9 mouse cellular contexts compared by ENCODE assay signal in genomic region chr14:40931115-40931829, GRCm38 (mm10). TPM values are rescaled to one million over a fixed set of nuclear protein-coding genes. Genes with fewer than 3 reads are reported as not detected.
DNase-seq lines count a peak whose midpoint lies in the region; ATAC-seq and TF ChIP-seq lines count a peak whose summit lies in the region.
"Had no signal": no experiment of that assay in that cellular context is flagged by ENCODE, and none has a peak within 500 bp of the region (broad histone marks: within the 10 kb centered on the region; RNA-seq: fewer than 3 reads in every experiment).

No protein-coding gene starts in this region.

- H3K27ac ChIP-seq in heart, embryonic 15.5 days, result peak overlapping the region; percentile 17
- H3K27ac ChIP-seq in bone marrow macrophage, adult 2 months (ENCODE audit: insufficient read depth, low read depth, low read length), result peak overlapping the region; percentile 70
- peak overlapping the region; percentile 80 for H3K27ac ChIP-seq in liver, embryonic 16.5 days (ENCODE audit: low read length)

- no peak for ATAC-seq in heart, embryonic 15.5 days (replicated peaks; ENCODE audit: insufficient number of reproducible peaks, insufficient read depth, low FRiP score, low read depth)
- peak; percentile 68 for ATAC-seq in liver, embryonic 16.5 days (ENCODE audit: low read depth)

- DNase-seq in heart, postnatal 36 days, result no peak
- peak; percentile 72 for DNase-seq in kidney, adult 18-20 months
- no peak for DNase-seq in ovary, postnatal 36 days (ENCODE audit: low spot score)
- no peak for DNase-seq in gastrocnemius, adult 8-10 months (ENCODE audit: low spot score in 2 of 2)
- DNase-seq in cerebellum, postnatal 10 days, result no peak

- H3K36me3 ChIP-seq in heart, embryonic 15.5 days, result no peaks in the 10 kb centered on the region
- no peaks in the 10 kb centered on the region for H3K36me3 ChIP-seq in liver, embryonic 16.5 days (ENCODE audit: control insufficient read depth, insufficient read depth)

- no peak overlapping the region for H3K4me2 ChIP-seq in heart, embryonic 15.5 days
- H3K4me2 ChIP-seq in liver, embryonic 16.5 days (ENCODE audit: low read depth, low read length), result peak overlapping the region; percentile 11; the same call in 1 of the 2 replicates

- no peaks in the 10 kb centered on the region for H3K27me3 ChIP-seq in heart, embryonic 15.5 days
- H3K27me3 ChIP-seq in liver, embryonic 16.5 days (ENCODE audit: control insufficient read depth, insufficient read depth, low read depth, low read length), result no peaks in the 10 kb centered on the region
- H3K27me3 ChIP-seq: CH12.LX had no signal

- H3K9ac ChIP-seq in heart, embryonic 15.5 days, result no peak overlapping the region
- H3K9ac ChIP-seq in liver, embryonic 16.5 days (ENCODE audit: low read depth, low read length), result no peak overlapping the region

- H3K9me3 ChIP-seq in heart, embryonic 15.5 days (replicated peaks), result no peaks in the 10 kb centered on the region
- H3K9me3 ChIP-seq in liver, embryonic 16.5 days (replicated peaks; ENCODE audit: control insufficient read depth, low read length), result no peaks in the 10 kb centered on the region

- no peak overlapping the region for H3K4me3 ChIP-seq in heart, embryonic 15.5 days
- H3K4me3 ChIP-seq in bone marrow macrophage, adult 2 months (ENCODE audit: insufficient read depth, low read length), result no peak overlapping the region
- no peak overlapping the region for H3K4me3 ChIP-seq in liver, embryonic 16.5 days (ENCODE audit: low read depth, low read length)

- peaks cover 58% of the 10 kb centered on the region for H3K4me1 ChIP-seq in heart, embryonic 15.5 days (replicated peaks)
- H3K4me1 ChIP-seq in bone marrow macrophage, adult 2 months (ENCODE audit: control insufficient read depth, insufficient read depth, low read length), result peaks cover 87% of the 10 kb centered on the region
- peaks cover 70% of the 10 kb centered on the region for H3K4me1 ChIP-seq in liver, embryonic 16.5 days (ENCODE audit: control insufficient read depth, low read depth, low read length)

- no peak for TF ChIP-seq CTCF in bone marrow macrophage, adult 2 months (IDR thresholded peaks at IDR 0.05; ENCODE audit: low read depth, low read length)

- no peak for TF ChIP-seq POLR2A in bone marrow macrophage, adult 2 months (IDR thresholded peaks at IDR 0.05; ENCODE audit: borderline replicate concordance, low read depth, low read length)

- intact Hi-C loops in heart, postnatal 36 days (cut with DNase I), result no loop called here

- WGBS in heart, embryonic 15.5 days, result 59% methylated on average over 3 of the region's 3 CpGs
- WGBS in liver, embryonic 16.5 days (ENCODE audit: insufficient replicate concordance), result 35% methylated on average over 3 of the region's 3 CpGs

RNA-seq across cellular contexts. Expression of gene Tspan14, which starts 35.3 kb away (rescaled TPM):
- polyA plus RNA-seq in heart, embryonic 15.5 days (2015; fragmentation: Nextera tagmentation; extraction: Ambion mirVana), result 32.7 and 50.9 TPM in 2 replicates
- 10 to 100 TPM; 14.0 to 15.7 TPM for total RNA-seq in heart, postnatal 36 days (2021)
- polyA plus RNA-seq in bone marrow macrophage, adult 2 months (2012; ENCODE audit: insufficient read depth, insufficient read length, missing spikeins), result 71.8 and 88.3 TPM in 2 replicates
- 29.1 and 30.0 TPM in 2 replicates for polyA plus RNA-seq in liver, embryonic 16.5 days (2015; fragmentation: Nextera tagmentation; extraction: Ambion mirVana)
- total RNA-seq in gastrocnemius, adult 8-10 months (2022), result 10 to 100 TPM in 2 of 4 experiments, 1 to 10 TPM in 2; 8.9 to 11.6 (median 10.3) TPM

RNA-seq across cellular contexts. Expression of gene Sh2d4b, which starts 38.2 kb away (rescaled TPM):
- polyA plus RNA-seq in heart, embryonic 15.5 days (2015; fragmentation: Nextera tagmentation; extraction: Ambion mirVana), result 0.69 and 4.3 TPM in 2 replicates
- under 1 TPM; 0.36 to 0.98 TPM for total RNA-seq in heart, postnatal 36 days (2021)
- polyA plus RNA-seq in bone marrow macrophage, adult 2 months (2012; ENCODE audit: insufficient read depth, insufficient read length, missing spikeins), result 0.40 TPM in 1 of 2 replicates, not detected in the other
- polyA plus RNA-seq in liver, embryonic 16.5 days (2015; fragmentation: Nextera tagmentation; extraction: Ambion mirVana), result 0.05 and 0.08 TPM in 2 replicates
- 1 to 10 TPM in 1 of 4 experiments, under 1 TPM in 3; 0.24 to 1.2 (median 0.31) TPM for total RNA-seq in gastrocnemius, adult 8-10 months (2022)

Comparison
In these comparisons a context has a peak if more than half of its experiments do, and no peak if none do; other contexts are left out.
1. H3K27ac ChIP-seq: peak in every context shown above with its lines; median percentile 80 in liver, embryonic 16.5 days; 70 in bone marrow macrophage, adult 2 months; 17 in heart, embryonic 15.5 days.